Mouse (Mus musculus): ENCODE measurements at regions not wholly inside any gene's neighbourhood (a gene's known extent, or its start where the extent isn't known, plus 50 kb on each side); places are given as distances from the start of the nearest gene placed in this dataset.

DNA sequence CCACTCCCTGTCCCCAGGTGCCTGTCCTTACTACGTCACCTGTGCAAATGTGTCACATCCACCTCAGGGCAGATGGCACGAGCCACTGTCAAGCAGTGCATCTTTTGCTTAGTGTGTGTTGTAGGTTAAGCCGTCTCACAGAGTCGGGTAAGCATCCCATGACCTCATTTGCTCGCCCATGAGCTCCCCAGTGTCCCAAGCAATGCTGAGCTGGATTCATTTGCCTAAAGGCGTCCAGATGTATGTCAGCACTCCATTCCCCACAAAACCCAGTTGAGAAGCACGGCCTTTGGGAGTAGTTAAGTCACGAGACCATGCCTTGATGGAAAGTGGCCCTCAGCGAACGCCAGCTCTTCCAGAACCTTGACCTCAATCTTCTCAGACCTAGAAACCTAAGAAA lies 242.7 kb upstream of the Sulf2 start:
- H3K27ac ChIP-seq: no peak overlapping the region
- no peak overlapping the region for H3K9ac ChIP-seq
- H3K9me3 ChIP-seq: no peaks in the 10 kb centered on the region
- H3K27me3 ChIP-seq: peaks cover 40% of the 10 kb centered on the region
- H3K4me2 ChIP-seq: no peak overlapping the region
- ATAC-seq (ENCODE audit: low FRiP score): no peak
- H3K4me3 ChIP-seq: no peak overlapping the region
- H3K4me1 ChIP-seq (replicated peaks): peaks cover 37% of the 10 kb centered on the region
- 79% methylated on average over 10 of the region's 10 CpGs for WGBS
- H3K36me3 ChIP-seq: no peaks in the 10 kb centered on the region

DNA sequence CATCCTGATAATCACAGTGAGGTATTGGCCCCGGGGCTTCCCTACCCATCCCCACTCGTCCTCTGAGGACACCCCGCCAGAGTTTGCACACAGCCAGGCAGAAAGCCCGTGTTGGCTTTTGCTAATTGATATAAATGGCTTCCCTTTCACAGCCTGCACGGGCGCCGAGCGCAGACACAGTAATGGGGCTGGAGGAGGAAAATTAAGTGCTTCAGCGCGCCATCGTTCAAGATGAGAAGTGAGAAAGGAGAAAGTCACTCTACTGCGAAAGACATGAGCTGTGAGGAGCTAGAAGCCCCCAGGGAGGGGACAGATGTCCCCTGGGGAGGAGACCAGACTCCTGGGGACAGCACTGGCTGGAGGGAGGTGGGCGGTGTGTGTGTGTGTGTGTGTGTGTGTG lies 239.2 kb upstream of the Sulf2 start:
- Histone ChIP-seq H3K27me3 (peaks cover 42% of the 10 kb centered on the region), H3K4me2 (peak overlapping the region; percentile 14; the same call in 1 of the 2 replicates), H3K4me3 (no peak overlapping the region), H3K36me3 (no peaks in the 10 kb centered on the region), H3K9ac (peak overlapping the region; percentile 19; the same call in 1 of the 2 replicates), H3K9me3 (no peaks in the 10 kb centered on the region), H3K27ac (peak overlapping the region; percentile 81), H3K4me1 (replicated peaks) (peaks cover 33% of the 10 kb centered on the region)
- WGBS: 38% methylated on average over 13 of the region's 13 CpGs
- ATAC-seq (ENCODE audit: low FRiP score): peak; percentile 60

DNA sequence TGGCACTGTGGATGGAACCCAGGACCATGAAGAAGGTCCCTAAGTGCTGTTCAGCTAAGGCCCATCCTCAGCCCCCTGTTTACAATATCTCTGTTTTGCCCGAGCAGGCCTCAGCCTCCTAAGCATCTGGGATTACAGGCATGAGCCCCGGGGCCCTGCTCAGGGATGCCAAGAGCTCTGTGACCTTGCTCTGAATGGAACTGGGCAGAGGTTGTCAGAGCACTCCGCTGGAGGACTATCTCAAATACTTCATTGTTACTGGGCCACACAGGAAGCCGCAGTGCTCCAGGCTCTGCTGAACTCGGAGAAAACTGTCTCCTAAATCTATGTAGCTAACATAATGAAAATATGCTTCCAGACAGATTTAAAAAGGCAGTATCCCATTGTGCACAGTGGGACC lies 235.7 kb upstream of the Sulf2 start:
- no peak for ATAC-seq (ENCODE audit: low FRiP score)
- Histone ChIP-seq H3K36me3 (no peaks in the 10 kb centered on the region), H3K27me3 (peaks cover 40% of the 10 kb centered on the region), H3K4me3 (no peak overlapping the region), H3K27ac (no peak overlapping the region), H3K4me2 (no peak overlapping the region), H3K9ac (no peak overlapping the region), H3K4me1 (replicated peaks) (peaks cover 35% of the 10 kb centered on the region), H3K9me3 (no peaks in the 10 kb centered on the region)
- WGBS: 38% methylated on average over 5 of the region's 5 CpGs

DNA sequence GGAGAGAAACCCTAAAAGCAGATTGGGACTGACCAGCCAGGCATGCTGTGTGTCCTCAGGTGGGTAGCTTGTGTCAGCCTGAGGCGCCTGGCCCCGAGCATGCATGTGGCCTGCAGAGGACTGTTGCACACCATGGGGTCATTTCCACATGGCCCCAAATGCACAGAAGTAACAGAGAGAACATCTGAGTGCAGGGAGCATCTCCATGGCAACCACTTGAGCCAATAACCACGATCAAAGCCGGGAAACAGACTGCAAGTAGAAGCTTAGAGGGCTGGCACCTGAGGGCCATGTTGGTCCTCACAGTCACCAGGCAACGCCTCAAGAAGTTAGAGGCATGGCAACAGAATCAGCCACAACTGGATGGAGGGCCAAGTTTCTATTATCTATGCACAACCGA lies 232.6 kb upstream of the Sulf2 start:
- Histone ChIP-seq H3K4me1 (replicated peaks) (peaks cover 47% of the 10 kb centered on the region), H3K9ac (no peak overlapping the region), H3K36me3 (no peaks in the 10 kb centered on the region), H3K4me2 (no peak overlapping the region), H3K9me3 (no peaks in the 10 kb centered on the region), H3K4me3 (no peak overlapping the region), H3K27me3 (peaks cover 24% of the 10 kb centered on the region), H3K27ac (no peak overlapping the region)
- ATAC-seq (ENCODE audit: low FRiP score): no peak
- WGBS: 27% methylated on average over 6 of the region's 6 CpGs

DNA sequence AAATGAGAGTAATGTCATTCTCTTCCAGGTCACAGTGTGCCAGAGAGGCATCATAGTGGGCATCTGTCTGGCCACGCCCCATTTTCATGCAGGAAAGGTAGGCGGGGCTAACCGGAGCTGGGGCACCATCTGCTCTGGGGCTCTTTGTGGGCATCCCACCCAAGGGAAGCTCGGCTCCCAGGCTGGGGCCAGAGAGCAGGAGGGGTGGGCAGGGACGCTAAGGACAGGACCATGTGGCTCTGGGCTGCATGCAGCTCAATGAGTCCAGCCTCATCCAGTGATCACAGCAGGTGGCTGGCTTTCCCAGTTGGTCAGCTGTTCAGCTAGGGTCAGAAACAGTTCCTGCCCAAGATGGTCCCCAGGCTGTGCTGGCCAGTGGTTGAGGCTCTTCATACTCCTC lies 231.4 kb upstream of the Sulf2 start:
- 0 out of 2 replicates have a peak, but pooled peaks have one; percentile 30 for ATAC-seq (ENCODE audit: low FRiP score)
- H3K4me3 ChIP-seq: no peak overlapping the region
- H3K27ac ChIP-seq: no peak overlapping the region
- no peaks in the 10 kb centered on the region for H3K36me3 ChIP-seq
- peaks cover 14% of the 10 kb centered on the region for H3K27me3 ChIP-seq
- no peaks in the 10 kb centered on the region for H3K9me3 ChIP-seq
- peaks cover 47% of the 10 kb centered on the region for H3K4me1 ChIP-seq (replicated peaks)
- 52% methylated on average over 5 of the region's 5 CpGs for WGBS
- H3K4me2 ChIP-seq: no peak overlapping the region
- no peak overlapping the region for H3K9ac ChIP-seq

DNA sequence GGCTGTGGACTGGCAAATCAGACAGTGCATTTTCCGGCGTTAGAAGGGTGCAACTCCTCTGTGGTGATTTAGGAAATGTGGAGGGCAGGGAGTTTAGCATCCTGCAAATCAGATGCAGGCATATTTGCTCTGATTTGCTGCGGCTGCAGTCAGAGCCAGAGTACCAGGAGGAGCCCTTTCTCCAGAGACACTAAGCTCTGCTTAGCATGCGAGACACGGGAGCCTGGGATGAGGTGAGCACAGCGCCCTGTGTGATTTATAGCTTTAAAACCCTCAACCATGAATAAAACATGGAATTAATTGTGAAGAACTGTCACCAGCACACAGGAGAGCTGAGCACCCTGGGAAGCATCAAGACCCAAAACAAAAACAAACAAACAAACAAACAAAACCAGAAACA lies 229.1 kb upstream of the Sulf2 start:
- Histone ChIP-seq H3K4me1 (replicated peaks) (peaks cover 47% of the 10 kb centered on the region), H3K27ac (peak overlapping the region; percentile 87), H3K27me3 (peaks cover 18% of the 10 kb centered on the region), H3K4me2 (no peak overlapping the region), H3K9me3 (no peaks in the 10 kb centered on the region), H3K9ac (peak overlapping the region; percentile 55; the same call in 1 of the 2 replicates), H3K36me3 (no peaks in the 10 kb centered on the region), H3K4me3 (no peak overlapping the region)
- 19% methylated on average over 6 of the region's 6 CpGs for WGBS
- ATAC-seq (ENCODE audit: low FRiP score): peak; percentile 47; the same call in 1 of the 2 replicates

DNA sequence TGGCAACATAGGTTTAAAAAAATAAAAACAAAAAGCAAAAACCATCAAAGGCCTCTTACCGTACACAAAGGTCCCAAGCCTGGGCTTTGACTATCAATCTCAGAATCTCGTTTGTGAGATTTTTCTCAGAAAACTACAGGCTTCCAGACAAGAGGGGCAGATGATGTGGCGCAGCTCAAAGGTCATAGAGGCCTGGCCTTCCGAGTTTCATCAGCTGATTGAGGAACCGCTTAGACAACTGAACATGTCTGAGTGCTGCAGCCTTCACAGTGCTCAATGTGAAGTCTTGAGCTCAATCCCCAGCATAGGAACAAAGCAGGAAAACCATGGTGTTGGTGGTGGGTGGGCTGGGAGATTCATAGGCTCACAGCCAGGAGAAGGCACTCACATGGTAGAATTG lies 227.9 kb upstream of the Sulf2 start:
- Histone ChIP-seq H3K4me3 (no peak overlapping the region), H3K4me2 (no peak overlapping the region), H3K27me3 (peaks cover 28% of the 10 kb centered on the region), H3K27ac (0 out of 2 replicates have a peak overlapping the region, but pooled peaks have one; percentile 87), H3K9me3 (no peaks in the 10 kb centered on the region), H3K9ac (no peak overlapping the region), H3K36me3 (no peaks in the 10 kb centered on the region), H3K4me1 (replicated peaks) (peaks cover 47% of the 10 kb centered on the region)
- ATAC-seq (ENCODE audit: low FRiP score): no peak
- WGBS: 81% methylated on average over 5 of the region's 5 CpGs

DNA sequence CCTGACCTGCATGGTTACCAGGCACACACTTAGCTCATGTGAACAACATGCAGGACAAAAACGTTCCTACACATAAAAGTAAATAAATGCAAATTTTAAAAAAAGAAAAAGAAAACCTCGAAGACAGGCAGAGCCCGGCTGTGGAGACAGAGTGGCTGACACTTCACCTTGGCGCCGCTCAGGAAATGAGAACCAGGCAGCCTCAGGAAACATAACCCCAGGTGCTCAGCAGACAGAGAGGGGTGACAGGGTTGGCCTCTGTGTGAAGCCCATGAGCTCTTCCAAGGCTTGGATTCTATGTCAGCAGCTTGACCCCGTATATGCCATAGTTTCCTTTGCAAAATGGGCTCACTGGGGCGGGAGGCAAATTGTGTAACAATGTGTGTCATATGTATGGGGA lies 226.7 kb upstream of the Sulf2 start:
- 76% methylated on average over 7 of the region's 7 CpGs for WGBS
- H3K4me1 ChIP-seq (replicated peaks): peaks cover 49% of the 10 kb centered on the region

DNA sequence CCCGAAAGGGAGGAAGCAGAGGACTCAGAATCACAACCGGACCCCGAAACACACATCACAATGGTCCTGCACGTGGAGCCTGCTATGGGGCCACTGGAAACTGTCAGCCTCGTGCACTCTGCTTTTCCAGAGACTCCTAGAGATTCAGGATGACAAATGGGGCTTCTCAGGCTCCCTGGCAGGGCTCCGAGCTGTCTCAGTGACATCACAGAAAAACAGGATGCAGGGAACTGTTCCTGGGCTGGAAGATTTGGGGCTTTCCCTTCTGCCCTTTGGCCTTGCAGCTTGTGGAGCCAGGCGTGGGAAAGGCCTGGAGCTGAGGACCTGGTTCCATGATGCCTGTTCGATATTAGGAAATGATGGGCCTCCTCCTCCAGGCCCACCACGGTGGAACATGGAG lies 225.4 kb upstream of the Sulf2 start:
- no peak for ATAC-seq (ENCODE audit: low FRiP score)
- Histone ChIP-seq H3K9ac (no peak overlapping the region), H3K4me3 (no peak overlapping the region), H3K27me3 (peaks cover 25% of the 10 kb centered on the region), H3K9me3 (no peaks in the 10 kb centered on the region), H3K36me3 (no peaks in the 10 kb centered on the region), H3K4me1 (replicated peaks) (peaks cover 49% of the 10 kb centered on the region), H3K4me2 (no peak overlapping the region), H3K27ac (no peak overlapping the region)
- 84% methylated on average over 9 of the region's 9 CpGs for WGBS

More for the DNA sequence above, 226.7 kb upstream of the Sulf2 start:
- H3K36me3 ChIP-seq: no peaks in the 10 kb centered on the region
- H3K4me3 ChIP-seq: no peak overlapping the region
- H3K27me3 ChIP-seq: peaks cover 28% of the 10 kb centered on the region
- no peak for ATAC-seq (ENCODE audit: low FRiP score)
- H3K27ac ChIP-seq: no peak overlapping the region
- no peaks in the 10 kb centered on the region for H3K9me3 ChIP-seq
- H3K9ac ChIP-seq: no peak overlapping the region
- no peak overlapping the region for H3K4me2 ChIP-seq

DNA sequence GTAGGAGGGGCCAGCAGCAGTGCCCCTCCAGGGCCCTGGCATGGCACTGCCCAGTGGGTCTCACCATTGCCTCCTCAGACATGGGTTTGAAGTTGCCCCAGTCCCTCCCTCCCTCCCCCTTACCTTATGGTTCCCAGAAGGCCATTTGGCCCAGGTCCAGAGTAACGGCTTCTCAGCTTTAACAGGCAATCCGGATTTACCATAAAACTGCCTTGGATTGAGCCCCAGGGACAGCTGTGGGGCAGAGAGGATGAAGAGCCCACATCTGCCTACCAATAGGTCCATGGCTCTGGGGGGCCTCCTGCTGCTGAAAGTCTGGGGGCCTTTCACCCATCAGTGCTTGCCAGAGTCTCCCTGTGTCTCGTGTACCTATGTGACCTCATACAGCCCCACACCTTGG lies 222.9 kb upstream of the Sulf2 start:
- Histone ChIP-seq H3K27ac (0 out of 2 replicates have a peak overlapping the region, but pooled peaks have one; percentile 67), H3K4me2 (no peak overlapping the region), H3K36me3 (no peaks in the 10 kb centered on the region), H3K9me3 (no peaks in the 10 kb centered on the region), H3K4me3 (no peak overlapping the region), H3K4me1 (replicated peaks) (peaks cover 24% of the 10 kb centered on the region), H3K27me3 (peaks cover 37% of the 10 kb centered on the region), H3K9ac (no peak overlapping the region)
- ATAC-seq (ENCODE audit: low FRiP score): no peak
- 34% methylated on average over 3 of the region's 3 CpGs for WGBS

DNA sequence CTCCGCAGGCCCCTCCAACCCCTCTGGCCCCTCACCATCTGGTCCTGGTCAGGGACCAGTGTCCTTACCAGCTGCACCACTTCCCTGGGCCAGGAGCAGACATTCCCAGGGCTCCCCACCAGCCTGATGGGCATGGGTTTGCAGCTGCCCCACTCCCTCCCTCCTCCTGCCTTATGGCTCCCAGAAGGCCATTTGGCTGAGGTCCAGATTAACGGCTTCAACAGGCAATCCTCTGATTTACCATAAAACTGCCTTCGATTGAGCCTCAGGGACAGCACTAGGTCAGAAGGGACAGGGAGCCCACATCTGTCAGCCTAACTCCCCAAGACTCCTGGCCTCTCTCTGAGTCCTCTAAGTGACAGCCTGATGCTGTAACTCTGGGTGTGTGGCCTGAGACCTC lies 221.9 kb upstream of the Sulf2 start:
- no peaks in the 10 kb centered on the region for H3K9me3 ChIP-seq
- peaks cover 23% of the 10 kb centered on the region for H3K4me1 ChIP-seq (replicated peaks)
- 0 out of 2 replicates have a peak overlapping the region, but pooled peaks have one; percentile 67 for H3K27ac ChIP-seq
- WGBS: 8% methylated on average over 3 of the region's 3 CpGs
- peaks cover 37% of the 10 kb centered on the region for H3K27me3 ChIP-seq
- no peak overlapping the region for H3K4me2 ChIP-seq
- peak; percentile 66 for ATAC-seq (ENCODE audit: low FRiP score)
- H3K9ac ChIP-seq: no peak overlapping the region
- H3K4me3 ChIP-seq: no peak overlapping the region
- H3K36me3 ChIP-seq: no peaks in the 10 kb centered on the region

DNA sequence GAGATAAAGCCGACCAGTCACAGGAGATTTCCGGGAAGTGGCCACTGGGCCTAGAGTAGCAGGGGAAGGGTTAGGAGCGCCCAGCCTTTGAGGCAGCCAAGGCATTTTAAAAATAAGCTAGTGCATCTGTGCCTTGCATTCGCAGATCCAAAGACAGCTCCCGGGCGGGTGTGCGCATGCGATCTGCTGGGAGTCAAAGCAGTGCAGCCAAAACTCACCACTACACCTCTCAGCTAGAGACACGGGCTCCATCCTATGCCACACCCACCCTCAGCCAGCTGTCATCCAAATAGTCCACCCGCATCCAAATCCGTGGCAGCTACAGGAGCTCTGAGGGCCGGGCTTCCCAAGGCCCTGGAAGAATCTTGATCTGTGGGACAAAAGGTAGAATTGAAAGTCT lies 220.2 kb upstream of the Sulf2 start:
- no peak for ATAC-seq (ENCODE audit: low FRiP score)
- Histone ChIP-seq H3K9ac (no peak overlapping the region), H3K9me3 (no peaks in the 10 kb centered on the region), H3K4me2 (no peak overlapping the region), H3K27me3 (peaks cover 26% of the 10 kb centered on the region), H3K27ac (no peak overlapping the region), H3K4me3 (no peak overlapping the region), H3K4me1 (replicated peaks) (peaks cover 23% of the 10 kb centered on the region), H3K36me3 (no peaks in the 10 kb centered on the region)
- WGBS: 84% methylated on average over 12 of the region's 12 CpGs

DNA sequence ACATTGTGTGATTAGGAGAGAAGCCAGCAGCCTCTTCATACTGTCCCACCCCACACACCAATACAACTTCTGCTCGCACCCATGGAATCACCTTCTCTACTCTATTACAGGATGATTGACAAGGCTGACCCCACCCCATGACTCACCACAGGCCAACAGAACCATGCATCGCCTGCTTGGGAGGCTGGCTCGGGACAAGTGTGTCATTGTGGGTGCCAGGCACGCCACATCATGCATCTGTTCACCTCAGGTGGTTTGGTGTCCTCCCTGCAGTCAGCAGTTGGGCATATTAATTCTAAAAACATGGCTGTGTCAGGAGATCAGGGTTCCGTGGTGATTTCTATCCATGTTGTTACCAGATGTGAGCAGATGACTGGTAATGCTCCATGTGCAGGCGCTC lies 215.3 kb upstream of the Sulf2 start:
- no peak overlapping the region for H3K4me2 ChIP-seq
- H3K4me3 ChIP-seq: no peak overlapping the region
- H3K27me3 ChIP-seq: peaks cover 18% of the 10 kb centered on the region; the same call in 1 of the 2 replicates
- no peak overlapping the region for H3K9ac ChIP-seq
- H3K27ac ChIP-seq: no peak overlapping the region
- ATAC-seq (ENCODE audit: low FRiP score): no peak
- WGBS: 85% methylated on average over 6 of the region's 6 CpGs
- no peaks in the 10 kb centered on the region; the same call in 1 of the 2 replicates for H3K4me1 ChIP-seq (replicated peaks)
- no peaks in the 10 kb centered on the region for H3K36me3 ChIP-seq
- no peaks in the 10 kb centered on the region for H3K9me3 ChIP-seq
